ENCODE assay signal across 8 mouse cellular contexts in the genomic region with DNA sequence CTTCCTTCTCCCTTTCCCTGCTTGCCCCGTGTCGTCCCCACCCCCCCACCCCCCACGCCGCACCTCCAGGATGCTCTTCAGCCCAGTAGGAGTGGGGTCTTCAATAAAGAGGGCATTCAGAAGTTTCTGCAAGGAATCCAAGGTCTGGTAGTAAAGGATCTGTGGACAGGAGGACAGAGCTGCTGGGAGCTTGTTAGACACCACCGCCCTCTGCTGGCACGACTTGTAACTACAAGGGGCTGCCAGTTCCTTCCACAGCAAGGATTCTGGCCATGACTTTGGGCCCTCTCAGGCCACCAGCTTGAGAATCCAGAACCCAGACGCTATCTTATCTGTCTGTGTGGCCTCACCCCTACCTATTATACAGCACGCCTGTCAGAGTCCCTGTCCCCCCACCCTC. TPM values are rescaled to one million over a fixed set of nuclear protein-coding genes. Genes with fewer than 3 reads are reported as not detected.
DNase-seq lines count a peak whose midpoint lies in the region; ATAC-seq and TF ChIP-seq lines count a peak whose summit lies in the region.

No protein-coding gene starts in this region.

- whole genome bisulfite sequencing in hindbrain, postnatal 0 days = 1% methylated on average over 8 of the region's 8 CpGs

- H3K36me3 ChIP-seq in hindbrain, postnatal 0 days (ENCODE audit: insufficient read depth, low read length) = no peaks in the 10 kb centered on the region

- intact Hi-C loops in left cerebral cortex, adult 2 months (cut with DNase I) = loop anchor here (1.0 to 10.0 kb wide), 3 partner anchors 77 to 234 kb away; no protein-coding TSS in a partner anchor

- H3K4me3 ChIP-seq in hindbrain, postnatal 0 days (ENCODE audit: low read length) = no peak overlapping the region
- H3K4me3 ChIP-seq in left cerebral cortex, adult 2 months = no peak overlapping the region

- DNase-seq in R1 (ENCODE audit: low read depth, low spot score) = peak; percentile 84
- DNase-seq in cerebellum, postnatal 10 days = peak; percentile 95 to 97
- DNase-seq in gastrocnemius, adult 18-20 months (ENCODE audit: low spot score) = peak; percentile 66
- peak; percentile 84 for DNase-seq in hindbrain, postnatal 0 days (ENCODE audit: low spot score)
- peak; percentile 77 to 89 for DNase-seq in left cerebral cortex, adult 2 months (ENCODE audit: extremely low spot score in 1 of 2, low spot score in 2 of 2)
- DNase-seq in right cerebral cortex, adult 2 months (ENCODE audit: low spot score in 2 of 2) = peak; percentile 83 to 90
- peak; percentile 74 for DNase-seq in urinary bladder, adult 2 months (ENCODE audit: low spot score)

- peak; percentile 97 for TF ChIP-seq CTCF in hindbrain, postnatal 0 days (IDR thresholded peaks at IDR 0.05; ENCODE audit: low read depth)
- peak; percentile 96 for TF ChIP-seq CTCF in left cerebral cortex, adult 2 months (IDR thresholded peaks at IDR 0.05)

- no peak overlapping the region for H3K9ac ChIP-seq in hindbrain, postnatal 0 days (replicated peaks; ENCODE audit: low read length)

- ATAC-seq in hindbrain, postnatal 0 days = peak; percentile 28; the same call in 1 of the 2 replicates
- peak; percentile 77 for ATAC-seq in megakaryocyte, adult 5-6 weeks (ENCODE audit: poor library complexity, severe bottlenecking)

- no peak overlapping the region for H3K4me2 ChIP-seq in hindbrain, postnatal 0 days (ENCODE audit: low read depth, low read length)

- H3K27me3 ChIP-seq in hindbrain, postnatal 0 days (ENCODE audit: insufficient read depth, low read length) = no peaks in the 10 kb centered on the region

- no peak overlapping the region for H3K27ac ChIP-seq in hindbrain, postnatal 0 days
- no peak overlapping the region for H3K27ac ChIP-seq in left cerebral cortex, adult 2 months

- H3K9me3 ChIP-seq in hindbrain, postnatal 0 days (ENCODE audit: low read length) = no peaks in the 10 kb centered on the region

- H3K4me1 ChIP-seq in hindbrain, postnatal 0 days (ENCODE audit: insufficient read depth, low read length) = peaks cover 20% of the 10 kb centered on the region

RNA-seq across cellular contexts. Expression of a gene that starts 22.3 kb away (rescaled TPM):
- under 1 TPM; 0.09 to 0.50 TPM for total RNA-seq in gastrocnemius, adult 18-20 months (2021)
- total RNA-seq in hindbrain, postnatal 0 days (2014; rRNA removed) = 0.68 and 0.99 TPM in 2 replicates
- 0.59 and 0.98 TPM in 2 replicates for polyA plus RNA-seq in hindbrain, postnatal 0 days (2015; fragmentation: Nextera tagmentation; extraction: Ambion mirVana)
- total RNA-seq in left cerebral cortex, adult 2 months (2021) = 1 to 10 TPM; 3.1 to 4.6 TPM
- 0.13 TPM in 1 of 2 replicates, not detected in the other for total RNA-seq in megakaryocyte, adult 5-6 weeks (2015)
- not detected in 2 replicates for total RNA-seq in megakaryocyte, adult 5-6 weeks (2017)
- 2.0 and 3.6 TPM in 2 replicates for polyA plus RNA-seq in urinary bladder, adult 2 months (2012; rRNA removed)

RNA-seq across cellular contexts. Expression of a gene that starts 25.3 kb away (rescaled TPM):
- total RNA-seq in gastrocnemius, adult 18-20 months (2021) = not detected
- total RNA-seq in hindbrain, postnatal 0 days (2014; rRNA removed) = not detected in 2 replicates
- not detected in 2 replicates for polyA plus RNA-seq in hindbrain, postnatal 0 days (2015; fragmentation: Nextera tagmentation; extraction: Ambion mirVana)
- total RNA-seq in left cerebral cortex, adult 2 months (2021) = not detected
- total RNA-seq in megakaryocyte, adult 5-6 weeks (2015) = not detected in 2 replicates
- 0.37 TPM in 1 of 2 replicates, not detected in the other for total RNA-seq in megakaryocyte, adult 5-6 weeks (2017)
- polyA plus RNA-seq in urinary bladder, adult 2 months (2012; rRNA removed) = 0.61 and 0.81 TPM in 2 replicates

RNA-seq across cellular contexts. Expression of a gene that starts 29.7 kb away (rescaled TPM):
- 10 to 100 TPM; 26.1 to 27.5 TPM for total RNA-seq in gastrocnemius, adult 18-20 months (2021)
- 106 and 118 TPM in 2 replicates for total RNA-seq in hindbrain, postnatal 0 days (2014; rRNA removed)
- 83.0 and 84.0 TPM in 2 replicates for polyA plus RNA-seq in hindbrain, postnatal 0 days (2015; fragmentation: Nextera tagmentation; extraction: Ambion mirVana)
- total RNA-seq in left cerebral cortex, adult 2 months (2021) = 10 to 100 TPM; 44.8 to 47.7 TPM
- total RNA-seq in megakaryocyte, adult 5-6 weeks (2015) = 18.2 and 24.0 TPM in 2 replicates
- total RNA-seq in megakaryocyte, adult 5-6 weeks (2017) = 21.9 and 24.3 TPM in 2 replicates
- 49.4 and 72.4 TPM in 2 replicates for polyA plus RNA-seq in urinary bladder, adult 2 months (2012; rRNA removed)

RNA-seq across cellular contexts. Expression of a gene that starts 57.5 kb away (rescaled TPM):
- total RNA-seq in gastrocnemius, adult 18-20 months (2021) = 1 to 10 TPM; 2.4 to 3.4 TPM
- 8.4 and 12.1 TPM in 2 replicates for total RNA-seq in hindbrain, postnatal 0 days (2014; rRNA removed)
- polyA plus RNA-seq in hindbrain, postnatal 0 days (2015; fragmentation: Nextera tagmentation; extraction: Ambion mirVana) = 7.4 and 9.1 TPM in 2 replicates
- total RNA-seq in left cerebral cortex, adult 2 months (2021) = 1 to 10 TPM; 6.1 to 6.3 TPM
- total RNA-seq in megakaryocyte, adult 5-6 weeks (2015) = 3.6 and 4.1 TPM in 2 replicates
- total RNA-seq in megakaryocyte, adult 5-6 weeks (2017) = 3.6 and 5.3 TPM in 2 replicates
- polyA plus RNA-seq in urinary bladder, adult 2 months (2012; rRNA removed) = 9.3 and 12.1 TPM in 2 replicates
